Mouse (Mus musculus): Measurements from ENCODE around the gene Srrm1. TPM values are rescaled to one million over a fixed set of nuclear protein-coding genes. Genes with fewer than 3 reads are reported as not detected.

The Srrm1 gene
- total and polyA plus RNA-seq, 3 experiments, result 26.9 to 285 (median 138) TPM

- Histone ChIP-seq H3K4me3 (ENCODE audit: control insufficient read depth in 1 of 2, insufficient read depth in 1 of 2, low read depth in 2 of 2, low read length in 2 of 2) (no peak overlapping the region), H3K36me3 (ENCODE audit: control insufficient read depth in 1 of 2, insufficient read depth in 2 of 2, low read length in 2 of 2) (peaks cover 3 to 8% of the 10 kb centered on the region in 2 experiments), H3K79me2 (ENCODE audit: control insufficient read depth, insufficient read depth, low read length, poor library complexity) (no peaks in the 10 kb centered on the region; the same call in 1 of the 2 replicates), H3K9me3 (replicated peaks; ENCODE audit: insufficient read depth, low read length) (no peaks in the 10 kb centered on the region), H3K9ac (ENCODE audit: control insufficient read depth, low read depth, low read length, poor library complexity, severe bottlenecking) (no peak overlapping the region), H3K4me1 (ENCODE audit: control insufficient read depth in 1 of 2, insufficient read depth in 2 of 2, low read length in 2 of 2) (peaks cover 0 to 5% of the 10 kb centered on the region in 2 experiments; a peak in 2 of 4 replicates), H3K27ac (ENCODE audit: control insufficient read depth, low read depth, low read length) (no peak overlapping the region), H3K27me3 (ENCODE audit: control insufficient read depth in 1 of 2, insufficient read depth in 2 of 2, low read length in 2 of 2) (no peaks in the 10 kb centered on the region)
- DNase-seq (ENCODE audit: low read depth, low spot score), result no peak
- TF ChIP-seq MAFK (IDR thresholded peaks at IDR 0.05; ENCODE audit: borderline replicate concordance, low read depth, low read length) (no peak), RAD21 (IDR thresholded peaks at IDR 0.05; ENCODE audit: low read depth, low read length) (no peak), GABPA (IDR thresholded peaks at IDR 0.05; ENCODE audit: low read depth, low read length) (no peak), POLR2AphosphoS2 (IDR thresholded peaks at IDR 0.05; ENCODE audit: low read length) (no peak), E2F4 (IDR thresholded peaks at IDR 0.05; ENCODE audit: borderline replicate concordance, low read depth, low read length) (no peak), MYC (IDR thresholded peaks at IDR 0.05; ENCODE audit: low read depth, low read length) (no peak), NELFE (IDR thresholded peaks at IDR 0.05; ENCODE audit: low read depth, low read length) (no peak), JUND (IDR thresholded peaks at IDR 0.05; ENCODE audit: low read depth, low read length) (no peak), NRF1 (IDR thresholded peaks at IDR 0.05; ENCODE audit: insufficient read depth, low read depth, low read length, poor library complexity, severe bottlenecking) (no peak), MAX (IDR thresholded peaks at IDR 0.05; ENCODE audit: low read length) (no peak)
These were observed 35.6 kb downstream of the Srrm1 start for GRCm38 (mm10) chr4:135317539-135317938.

DNA sequence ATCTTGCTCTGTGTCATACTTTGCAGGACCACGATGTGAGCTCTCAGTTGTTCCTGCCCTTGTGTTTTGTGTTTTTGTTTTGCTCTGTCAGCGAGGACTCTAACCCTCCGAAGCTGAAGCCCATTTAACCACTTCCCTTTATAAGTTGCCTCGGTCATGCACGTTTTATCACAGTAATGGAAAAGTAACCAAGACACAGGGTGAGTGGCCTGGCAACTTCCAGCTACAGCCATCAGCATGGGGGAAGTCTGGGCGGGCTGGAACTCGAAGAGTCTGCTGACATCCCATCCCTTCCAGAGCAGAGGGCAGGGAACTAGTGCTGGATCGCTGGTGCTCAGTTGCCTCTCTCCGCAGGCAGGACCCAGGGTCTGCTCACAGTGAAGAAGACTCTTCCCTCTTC lies 37.8 kb downstream of the Srrm1 start:
- Histone ChIP-seq H3K9ac (ENCODE audit: control insufficient read depth, low read depth, low read length, poor library complexity, severe bottlenecking) (no peak overlapping the region), H3K79me2 (ENCODE audit: control insufficient read depth, insufficient read depth, low read length, poor library complexity) (no peaks in the 10 kb centered on the region; the same call in 1 of the 2 replicates), H3K4me1 (ENCODE audit: control insufficient read depth in 1 of 2, insufficient read depth in 2 of 2, low read length in 2 of 2) (peaks cover 0 to 8% of the 10 kb centered on the region in 2 experiments; a peak in 2 of 4 replicates), H3K9me3 (replicated peaks; ENCODE audit: insufficient read depth, low read length) (no peaks in the 10 kb centered on the region), H3K4me3 (ENCODE audit: control insufficient read depth in 1 of 2, insufficient read depth in 1 of 2, low read depth in 2 of 2, low read length in 2 of 2) (no peak overlapping the region), H3K27me3 (ENCODE audit: control insufficient read depth in 1 of 2, insufficient read depth in 2 of 2, low read length in 2 of 2) (no peaks in the 10 kb centered on the region), H3K27ac (ENCODE audit: control insufficient read depth, low read depth, low read length) (peak overlapping the region; percentile 96; the same call in 1 of the 2 replicates), H3K36me3 (ENCODE audit: control insufficient read depth in 1 of 2, insufficient read depth in 2 of 2, low read length in 2 of 2) (peaks cover 2 to 7% of the 10 kb centered on the region in 2 experiments; a peak in 3 of 4 replicates)
- peak; percentile 37 for DNase-seq (ENCODE audit: low read depth, low spot score)
- TF ChIP-seq UBTF (IDR thresholded peaks at IDR 0.05; ENCODE audit: borderline replicate concordance, insufficient read depth, low read depth, low read length) (no peak), SMC3 (IDR thresholded peaks at IDR 0.05; ENCODE audit: low read depth, low read length) (no peak), EP300 (IDR thresholded peaks at IDR 0.05; ENCODE audit: low read depth in 1 of 2, low read length in 2 of 2) (no peak)

GRCm38 (mm10) chr4:135314419-135314832 lies 38.7 kb downstream of the Srrm1 start:
- Histone ChIP-seq H3K9me3 (replicated peaks; ENCODE audit: insufficient read depth, low read length) (no peaks in the 10 kb centered on the region), H3K36me3 (ENCODE audit: control insufficient read depth in 1 of 2, insufficient read depth in 2 of 2, low read length in 2 of 2) (peaks cover 0 to 7% of the 10 kb centered on the region in 2 experiments; a peak in 2 of 4 replicates), H3K4me3 (ENCODE audit: control insufficient read depth in 1 of 2, insufficient read depth in 1 of 2, low read depth in 2 of 2, low read length in 2 of 2) (peak overlapping the region; percentile 53 to 73), H3K79me2 (ENCODE audit: control insufficient read depth, insufficient read depth, low read length, poor library complexity) (no peaks in the 10 kb centered on the region; the same call in 1 of the 2 replicates), H3K9ac (ENCODE audit: control insufficient read depth, low read depth, low read length, poor library complexity, severe bottlenecking) (peak overlapping the region; percentile 71), H3K27ac (ENCODE audit: control insufficient read depth, low read depth, low read length) (peak overlapping the region; percentile 96), H3K27me3 (ENCODE audit: control insufficient read depth in 1 of 2, insufficient read depth in 2 of 2, low read length in 2 of 2) (no peaks in the 10 kb centered on the region), H3K4me1 (ENCODE audit: control insufficient read depth in 1 of 2, insufficient read depth in 2 of 2, low read length in 2 of 2) (peaks cover 0 to 8% of the 10 kb centered on the region in 2 experiments; a peak in 2 of 4 replicates)
- peak; percentile 86 for DNase-seq (ENCODE audit: low read depth, low spot score)
- TF ChIP-seq SMC3 (IDR thresholded peaks at IDR 0.05; ENCODE audit: low read depth, low read length), result no peak; the same call in 1 of the 2 replicates
- TF ChIP-seq MAZ (IDR thresholded peaks at IDR 0.05; ENCODE audit: low read depth, low read length), result no peak
- peak; percentile 63 for TF ChIP-seq MAX (IDR thresholded peaks at IDR 0.05; ENCODE audit: low read length)
- no peak for TF ChIP-seq JUND (IDR thresholded peaks at IDR 0.05; ENCODE audit: low read depth, low read length)
- TF ChIP-seq UBTF (IDR thresholded peaks at IDR 0.05; ENCODE audit: borderline replicate concordance, insufficient read depth, low read depth, low read length), result no peak
- no peak for TF ChIP-seq CHD2 (IDR thresholded peaks at IDR 0.05; ENCODE audit: low read length)
- TF ChIP-seq NRF1 (IDR thresholded peaks at IDR 0.05; ENCODE audit: insufficient read depth, low read depth, low read length, poor library complexity, severe bottlenecking), result no peak
- TF ChIP-seq MXI1 (IDR thresholded peaks at IDR 0.05; ENCODE audit: low read depth, low read length), result 0 out of 2 replicates have a peak, but pooled peaks have one; percentile 20
- no peak; the same call in 1 of the 2 replicates for TF ChIP-seq NELFE (IDR thresholded peaks at IDR 0.05; ENCODE audit: low read depth, low read length)
- no peak for TF ChIP-seq TBP (IDR thresholded peaks at IDR 0.05; ENCODE audit: low read depth, low read length)
- TF ChIP-seq POLR2AphosphoS2 (IDR thresholded peaks at IDR 0.05; ENCODE audit: low read length), result no peak
- no peak for TF ChIP-seq MYB (IDR thresholded peaks at IDR 0.05; ENCODE audit: low read depth, low read length)
- TF ChIP-seq SIN3A (IDR thresholded peaks at IDR 0.05; ENCODE audit: low read length), result peak; percentile 14; the same call in 1 of the 2 replicates
- peak; percentile 31; the same call in 1 of the 2 replicates for TF ChIP-seq BHLHE40 (IDR thresholded peaks at IDR 0.05; ENCODE audit: borderline replicate concordance, low read depth, low read length)
- peak; percentile 64 for TF ChIP-seq TCF12 (IDR thresholded peaks at IDR 0.05; ENCODE audit: low read depth, low read length)
- peak in 1 of 2 experiments; percentile 60; a peak in 2 of 4 replicates for TF ChIP-seq POLR2A (IDR thresholded peaks at IDR 0.05; ENCODE audit: control insufficient read depth in 1 of 2, insufficient read depth in 1 of 2, low read depth in 1 of 2, low read length in 2 of 2, poor library complexity in 1 of 2)
- TF ChIP-seq RAD21 (IDR thresholded peaks at IDR 0.05; ENCODE audit: low read depth, low read length), result no peak
- no peak for TF ChIP-seq POLR2AphosphoS5 (IDR thresholded peaks at IDR 0.05; ENCODE audit: borderline replicate concordance, low read depth, low read length)
- TF ChIP-seq ELF1 (IDR thresholded peaks at IDR 0.05; ENCODE audit: low read depth, low read length), result peak; percentile 54
